Mouse (Mus musculus) c-Kit-negative CD71-positive TER-119-positive erythroid progenitor cells, embryonic 14.5 days (primary cell): ENCODE data around the gene Gm17728.
"Not testable (repeated sequence)": the region's sequence is repeated elsewhere in the genome, so short reads cannot be mapped to it uniquely, and the experiment has no call there.

ENCODE experiments used
- DNase-seq: peaks from one replicate; pipeline ENCODE4 v3.0.0-alpha.2; 2013; ENCODE audit warnings: low read depth, low spot score

The Gm17728 gene

DNA sequence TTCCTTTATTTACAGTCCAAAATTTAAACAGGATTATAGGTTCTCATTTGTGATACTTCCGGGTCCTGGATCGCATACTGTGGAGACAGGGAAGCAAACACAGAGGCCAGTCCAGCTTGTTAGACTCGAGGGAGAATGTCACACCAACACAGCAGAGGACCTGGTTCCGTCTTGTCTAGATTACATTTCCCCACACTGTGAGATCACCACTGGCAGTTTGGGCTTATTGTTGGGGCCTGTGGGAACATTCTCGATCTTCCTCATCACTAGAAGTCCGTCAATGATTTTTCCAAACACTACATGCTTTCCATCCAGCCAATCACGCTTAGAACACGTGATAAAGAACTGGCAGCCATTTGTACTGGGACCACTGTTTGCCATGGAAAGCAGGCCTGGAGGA, at the start of gene Gm17728:
Gm17728 (plus strand) TSS at position 301 of the 400 bp plus-strand sequence.
- DNase-seq: not testable (repeated sequence)

- no peak for DNase-seq
Observed at GRCm38 (mm10) chr17:9397493-9397892, 24.4 kb upstream of the Gm17728 start.

- no peak for DNase-seq
Observed at GRCm38 (mm10) chr17:9398551-9398950, 23.3 kb upstream of the Gm17728 start.

- no peak for DNase-seq
Observed at GRCm38 (mm10) chr17:9403991-9404390, 17.9 kb upstream of the Gm17728 start.

DNA sequence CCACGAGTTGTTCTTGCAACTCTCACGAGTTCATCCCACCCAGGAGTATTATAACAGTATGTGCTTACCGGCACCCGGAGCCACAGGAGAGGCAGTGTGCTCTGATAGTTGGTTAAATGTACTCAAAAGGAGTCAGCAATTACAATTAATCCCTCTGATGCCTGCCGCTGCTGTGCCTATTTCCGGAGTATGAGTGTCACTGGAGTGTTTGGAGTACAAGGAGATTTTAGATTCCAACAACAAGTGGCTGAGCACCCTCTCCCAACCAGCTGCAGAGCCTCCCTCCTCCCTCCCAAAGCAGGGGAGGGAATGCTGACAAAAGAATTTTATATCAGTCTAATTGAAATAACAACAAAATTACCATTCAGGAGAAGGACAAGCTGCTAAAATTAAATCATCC, 14.2 kb upstream of the Gm17728 start:
- DNase-seq: no peak

GRCm38 (mm10) chr17:9419016-9419415, 2.8 kb upstream of the Gm17728 start:
- DNase-seq: no peak

- DNase-seq: no peak
Observed at GRCm38 (mm10) chr17:9428374-9428994, 6.6 kb downstream of the Gm17728 start.

GRCm38 (mm10) chr17:9439997-9440655, 18.3 kb downstream of the Gm17728 start:
- no peak for DNase-seq

DNA sequence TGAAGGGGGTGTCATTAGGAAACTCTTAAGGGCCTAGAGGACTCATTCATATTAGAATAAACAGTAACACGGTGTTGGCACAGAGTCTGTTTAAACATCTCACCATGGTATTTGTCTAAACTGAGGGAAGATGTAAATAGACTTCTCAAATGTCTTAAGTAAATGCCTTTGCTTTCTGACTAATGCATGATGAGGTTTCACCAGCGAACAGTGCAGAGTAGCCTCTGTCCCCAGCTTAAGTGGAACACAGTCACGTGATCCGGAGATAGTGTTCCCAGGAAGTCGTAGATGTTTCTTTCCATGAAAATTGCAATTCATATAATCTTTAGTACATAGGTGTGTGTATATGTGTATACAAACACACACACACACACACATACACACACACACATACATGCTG, 34.5 kb downstream of the Gm17728 start:
- no peak for DNase-seq

DNA sequence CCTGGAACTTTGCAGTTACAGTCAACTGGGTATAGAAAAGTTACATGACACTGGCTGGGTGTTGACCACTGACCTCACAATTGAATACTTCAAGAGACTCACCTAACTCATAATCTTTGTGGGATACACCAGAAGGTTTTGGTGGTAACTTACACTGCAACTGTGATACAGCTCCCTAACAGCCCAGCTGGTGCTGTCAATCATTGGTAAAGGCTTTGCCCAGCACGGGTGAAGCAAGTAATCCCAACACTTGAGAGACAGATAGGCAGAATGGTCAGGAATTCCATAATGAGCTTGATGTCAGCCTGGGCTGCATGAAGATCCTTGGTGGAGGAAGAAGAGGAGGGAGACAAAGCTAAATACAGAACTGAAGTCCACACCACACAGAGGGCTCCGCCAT, 39.0 kb downstream of the Gm17728 start:
- DNase-seq: no peak
